Mouse (Mus musculus): ENCODE measurements at regions not wholly inside any gene's neighbourhood (a gene's known extent, or its start where the extent isn't known, plus 50 kb on each side); places are given as distances from the start of the nearest gene placed in this dataset.

DNA sequence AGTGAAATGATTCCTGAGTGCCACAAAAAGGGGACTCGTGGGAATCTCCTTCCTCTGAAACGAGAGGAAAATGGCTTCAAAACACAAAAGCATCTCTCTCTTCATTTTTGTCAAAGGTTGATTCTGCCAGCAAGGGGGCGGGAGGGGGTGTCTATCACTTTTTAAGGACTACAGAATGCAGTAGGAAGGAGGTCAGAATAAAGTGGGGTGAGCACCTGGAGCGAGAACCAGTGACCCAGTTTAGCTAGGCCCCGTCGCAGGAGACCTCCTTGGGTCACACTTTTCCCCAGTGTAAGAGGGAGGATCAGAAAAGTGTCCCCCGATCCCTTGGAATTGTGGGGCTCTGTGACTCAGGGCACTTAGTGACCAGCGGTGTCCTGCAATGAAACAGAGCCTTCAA lies 133.1 kb downstream of the Tgfb2 start:
- no peak overlapping the region for H3K4me2 ChIP-seq (ENCODE audit: low read length)
- WGBS = 91% methylated on average over 8 of the region's 8 CpGs
- no peaks in the 10 kb centered on the region for H3K36me3 ChIP-seq (ENCODE audit: control insufficient read depth, insufficient read depth, low read length)
- no peaks in the 10 kb centered on the region for H3K4me1 ChIP-seq (ENCODE audit: control insufficient read depth, insufficient read depth, low read depth, low read length)
- no peak overlapping the region for H3K27ac ChIP-seq (ENCODE audit: low read depth, low read length)
- no peaks in the 10 kb centered on the region for H3K27me3 ChIP-seq (replicated peaks; ENCODE audit: control insufficient read depth, insufficient read depth, low read length)
- no peak overlapping the region for H3K4me3 ChIP-seq (ENCODE audit: low read length)
- no peak for ATAC-seq
- no peak overlapping the region for H3K9ac ChIP-seq (ENCODE audit: low read depth, low read length)
- no peaks in the 10 kb centered on the region for H3K9me3 ChIP-seq (ENCODE audit: control insufficient read depth, low read length)

DNA sequence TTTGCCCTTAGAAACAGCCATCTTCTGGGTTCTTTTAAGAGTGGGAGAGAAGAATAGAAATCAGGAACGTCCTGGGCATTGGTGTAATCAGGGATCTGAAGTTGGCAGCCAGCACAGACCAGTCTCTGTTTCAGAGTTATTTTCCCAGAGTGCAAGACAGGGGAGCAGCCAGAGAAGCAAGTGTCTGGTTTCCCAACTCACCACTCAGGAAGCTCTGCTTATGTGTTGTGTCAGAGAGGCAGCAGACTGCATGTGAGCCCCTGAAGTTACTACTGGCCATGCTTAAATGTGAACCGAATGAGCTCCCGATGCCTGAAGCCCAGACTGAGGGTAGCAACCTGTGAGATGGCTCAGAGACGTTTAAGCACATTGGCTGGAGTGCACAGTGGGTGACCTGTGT lies 133.7 kb downstream of the Tgfb2 start:
- H3K27me3 ChIP-seq (replicated peaks; ENCODE audit: control insufficient read depth, insufficient read depth, low read length) = no peaks in the 10 kb centered on the region
- H3K36me3 ChIP-seq (ENCODE audit: control insufficient read depth, insufficient read depth, low read length) = no peaks in the 10 kb centered on the region
- H3K4me3 ChIP-seq (ENCODE audit: low read length) = no peak overlapping the region
- no peak overlapping the region for H3K9ac ChIP-seq (ENCODE audit: low read depth, low read length)
- no peaks in the 10 kb centered on the region for H3K9me3 ChIP-seq (ENCODE audit: control insufficient read depth, low read length)
- peaks cover 2% of the 10 kb centered on the region; the same call in 1 of the 2 replicates for H3K4me1 ChIP-seq (ENCODE audit: control insufficient read depth, insufficient read depth, low read depth, low read length)
- no peak overlapping the region for H3K4me2 ChIP-seq (ENCODE audit: low read length)
- H3K27ac ChIP-seq (ENCODE audit: low read depth, low read length) = no peak overlapping the region
- no peak for ATAC-seq
- 76% methylated on average over 4 of the region's 4 CpGs for WGBS

DNA sequence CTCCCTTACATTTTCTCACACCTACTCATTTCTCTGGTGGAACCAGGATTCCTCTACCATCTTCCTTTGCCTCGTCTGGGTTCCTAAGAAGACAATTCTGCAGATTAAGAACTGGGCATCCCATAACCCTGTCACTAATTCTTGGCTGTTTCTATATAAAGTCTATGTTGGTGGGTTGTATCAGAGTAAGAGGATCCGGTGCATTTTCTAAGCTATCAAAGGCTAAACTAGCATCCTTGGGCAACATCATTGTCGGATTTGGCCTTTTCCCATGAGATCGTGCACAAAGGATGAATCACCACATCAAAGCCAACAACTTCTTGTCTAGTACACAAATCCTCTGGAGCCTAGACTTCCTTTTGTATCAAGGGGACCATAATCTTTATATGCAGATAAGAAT lies 137.3 kb downstream of the Tgfb2 start:
- Histone ChIP-seq H3K4me3 (ENCODE audit: low read length) (no peak overlapping the region), H3K9ac (ENCODE audit: low read depth, low read length) (no peak overlapping the region), H3K27me3 (replicated peaks; ENCODE audit: control insufficient read depth, insufficient read depth, low read length) (no peaks in the 10 kb centered on the region), H3K36me3 (ENCODE audit: control insufficient read depth, insufficient read depth, low read length) (no peaks in the 10 kb centered on the region), H3K4me1 (ENCODE audit: control insufficient read depth, insufficient read depth, low read depth, low read length) (peaks cover 3% of the 10 kb centered on the region; the same call in 1 of the 2 replicates), H3K27ac (ENCODE audit: low read depth, low read length) (no peak overlapping the region), H3K4me2 (ENCODE audit: low read length) (no peak overlapping the region), H3K9me3 (ENCODE audit: control insufficient read depth, low read length) (no peaks in the 10 kb centered on the region)
- ATAC-seq = no peak
- WGBS = 87% methylated on average over 4 of the region's 4 CpGs

DNA sequence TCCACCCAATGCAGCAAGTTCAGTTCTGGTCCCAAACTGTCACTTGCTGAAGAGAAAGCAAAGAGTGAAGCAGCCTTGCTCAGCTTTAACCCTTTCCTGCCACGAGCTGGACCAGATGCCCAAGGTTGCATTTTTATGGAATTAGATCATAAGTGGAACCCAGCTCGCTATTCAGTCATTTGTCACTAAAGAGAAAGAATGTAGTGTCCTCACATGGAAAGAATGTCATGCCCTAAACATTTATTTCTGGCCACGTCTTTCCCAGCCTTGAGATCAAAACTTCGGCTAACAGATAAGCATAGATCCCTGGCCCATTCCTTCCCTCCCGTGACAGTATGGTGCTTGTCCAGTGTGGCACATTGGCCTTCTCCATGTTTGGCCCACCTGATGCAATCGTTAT lies 137.7 kb downstream of the Tgfb2 start:
- H3K4me1 ChIP-seq (ENCODE audit: control insufficient read depth, insufficient read depth, low read depth, low read length) = peaks cover 3% of the 10 kb centered on the region; the same call in 1 of the 2 replicates
- no peaks in the 10 kb centered on the region for H3K9me3 ChIP-seq (ENCODE audit: control insufficient read depth, low read length)
- WGBS = 75% methylated on average over 6 of the region's 6 CpGs
- no peak overlapping the region for H3K9ac ChIP-seq (ENCODE audit: low read depth, low read length)
- no peak overlapping the region for H3K27ac ChIP-seq (ENCODE audit: low read depth, low read length)
- ATAC-seq = no peak
- H3K4me3 ChIP-seq (ENCODE audit: low read length) = no peak overlapping the region
- no peaks in the 10 kb centered on the region for H3K36me3 ChIP-seq (ENCODE audit: control insufficient read depth, insufficient read depth, low read length)
- no peaks in the 10 kb centered on the region for H3K27me3 ChIP-seq (replicated peaks; ENCODE audit: control insufficient read depth, insufficient read depth, low read length)
- no peak overlapping the region for H3K4me2 ChIP-seq (ENCODE audit: low read length)

DNA sequence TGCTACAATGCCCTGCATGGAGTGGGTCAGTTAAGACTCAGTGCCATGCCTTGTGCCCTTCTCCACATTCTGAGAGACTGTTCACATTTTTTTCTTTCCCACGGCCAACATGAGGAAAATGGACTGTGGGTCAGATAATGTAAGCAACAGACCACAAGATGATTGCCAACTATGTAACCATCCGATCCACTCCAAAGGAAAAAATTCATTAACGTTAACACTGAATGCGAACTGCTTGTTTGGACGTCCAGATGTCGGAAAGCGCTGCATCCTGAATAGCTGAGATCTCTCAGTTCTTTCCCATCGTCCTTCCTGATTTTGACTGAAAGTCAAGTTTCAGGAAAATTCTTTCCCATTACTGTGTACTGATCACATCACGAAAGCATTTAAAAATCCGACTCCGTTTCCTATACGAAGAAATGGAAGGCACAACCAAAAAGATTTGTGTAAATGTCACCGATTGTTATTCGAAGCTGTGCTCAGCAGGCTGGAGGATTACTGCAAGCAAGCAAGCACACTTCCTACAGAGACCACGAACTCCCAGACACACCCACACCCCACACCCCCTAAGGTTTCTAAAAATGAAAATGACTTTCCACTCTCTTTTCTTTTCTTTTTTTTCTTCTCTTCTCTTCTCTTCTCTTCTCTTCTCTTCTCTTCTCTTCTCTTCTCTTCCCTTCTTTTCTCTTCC lies 138.5 kb downstream of the Tgfb2 start:
- H3K4me2 ChIP-seq (ENCODE audit: low read length) = peak overlapping the region; percentile 41
- no peak overlapping the region for H3K27ac ChIP-seq (ENCODE audit: low read depth, low read length)
- H3K27me3 ChIP-seq (replicated peaks; ENCODE audit: control insufficient read depth, insufficient read depth, low read length) = no peaks in the 10 kb centered on the region
- H3K4me1 ChIP-seq (ENCODE audit: control insufficient read depth, insufficient read depth, low read depth, low read length) = peaks cover 3% of the 10 kb centered on the region; the same call in 1 of the 2 replicates
- H3K4me3 ChIP-seq (ENCODE audit: low read length) = no peak overlapping the region
- no peak for ATAC-seq
- no peaks in the 10 kb centered on the region for H3K9me3 ChIP-seq (ENCODE audit: control insufficient read depth, low read length)
- WGBS = 19% methylated on average over 15 of the region's 15 CpGs
- H3K36me3 ChIP-seq (ENCODE audit: control insufficient read depth, insufficient read depth, low read length) = no peaks in the 10 kb centered on the region
- no peak overlapping the region for H3K9ac ChIP-seq (ENCODE audit: low read depth, low read length)

DNA sequence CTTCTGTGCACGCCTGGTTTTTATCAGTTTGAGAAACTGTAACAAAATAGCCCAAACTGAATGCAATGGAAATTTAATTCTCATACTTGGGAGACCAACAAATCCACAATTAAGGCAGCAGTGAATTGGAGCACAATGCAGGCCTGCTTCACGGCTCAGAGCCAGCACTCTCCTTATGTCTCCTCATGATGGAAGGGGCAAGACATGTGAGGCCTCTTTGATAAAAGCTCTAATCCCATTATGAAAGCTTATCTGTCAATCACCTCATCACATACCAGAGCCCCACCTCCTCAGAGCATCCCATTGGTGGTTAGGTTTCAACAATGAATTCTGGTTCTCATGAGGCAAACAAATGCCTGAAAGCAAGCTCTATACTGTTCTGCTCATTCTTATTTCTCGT lies 143.8 kb downstream of the Tgfb2 start:
- 68% methylated on average over 3 of the region's 3 CpGs for WGBS

DNA sequence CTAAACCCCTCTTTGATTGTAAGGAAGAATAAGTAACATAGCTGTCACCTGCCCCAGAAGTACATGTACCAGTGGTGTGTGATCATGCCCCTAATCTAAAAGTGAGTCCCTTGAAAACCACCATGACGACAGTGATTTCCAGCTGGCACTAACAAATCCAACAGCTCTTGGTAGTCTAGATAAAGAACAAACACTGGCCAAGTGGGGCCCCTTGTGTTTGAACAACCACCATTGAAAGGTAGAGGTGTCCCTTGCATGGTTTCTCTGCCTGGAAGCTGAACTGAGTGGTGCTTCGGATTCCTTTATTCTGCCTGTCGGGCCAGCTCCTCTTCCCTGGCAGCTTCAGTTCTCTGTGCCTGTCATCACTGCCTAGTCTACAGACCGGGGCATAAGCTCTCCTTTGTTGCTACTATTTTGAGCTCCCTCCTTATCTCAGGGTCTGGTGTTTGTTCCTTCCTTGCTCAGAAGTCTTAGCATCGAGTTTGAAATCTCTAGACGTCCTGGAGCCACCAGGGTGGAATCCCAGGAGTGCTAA lies 150.3 kb downstream of the Tgfb2 start:
- H3K9me3 ChIP-seq (ENCODE audit: control insufficient read depth, low read length) = no peaks in the 10 kb centered on the region
- no peaks in the 10 kb centered on the region for H3K36me3 ChIP-seq (ENCODE audit: control insufficient read depth, insufficient read depth, low read length)
- no peak overlapping the region for H3K27ac ChIP-seq (ENCODE audit: low read depth, low read length)
- no peak for ATAC-seq
- H3K4me2 ChIP-seq (ENCODE audit: low read length) = no peak overlapping the region
- no peaks in the 10 kb centered on the region for H3K4me1 ChIP-seq (ENCODE audit: control insufficient read depth, insufficient read depth, low read depth, low read length)
- H3K4me3 ChIP-seq (ENCODE audit: low read length) = no peak overlapping the region
- no peak overlapping the region for H3K9ac ChIP-seq (ENCODE audit: low read depth, low read length)
- WGBS = 67% methylated on average over 6 of the region's 6 CpGs
- H3K27me3 ChIP-seq (replicated peaks; ENCODE audit: control insufficient read depth, insufficient read depth, low read length) = no peaks in the 10 kb centered on the region

More for the DNA sequence above, 143.8 kb downstream of the Tgfb2 start:
- H3K4me1 ChIP-seq (ENCODE audit: control insufficient read depth, insufficient read depth, low read depth, low read length) = peaks cover under 1% of the 10 kb centered on the region; the same call in 1 of the 2 replicates
- H3K4me2 ChIP-seq (ENCODE audit: low read length) = no peak overlapping the region
- H3K4me3 ChIP-seq (ENCODE audit: low read length) = no peak overlapping the region
- no peaks in the 10 kb centered on the region for H3K9me3 ChIP-seq (ENCODE audit: control insufficient read depth, low read length)
- H3K9ac ChIP-seq (ENCODE audit: low read depth, low read length) = no peak overlapping the region
- no peaks in the 10 kb centered on the region for H3K27me3 ChIP-seq (replicated peaks; ENCODE audit: control insufficient read depth, insufficient read depth, low read length)
- no peaks in the 10 kb centered on the region for H3K36me3 ChIP-seq (ENCODE audit: control insufficient read depth, insufficient read depth, low read length)
- ATAC-seq = no peak
- H3K27ac ChIP-seq (ENCODE audit: low read depth, low read length) = no peak overlapping the region

DNA sequence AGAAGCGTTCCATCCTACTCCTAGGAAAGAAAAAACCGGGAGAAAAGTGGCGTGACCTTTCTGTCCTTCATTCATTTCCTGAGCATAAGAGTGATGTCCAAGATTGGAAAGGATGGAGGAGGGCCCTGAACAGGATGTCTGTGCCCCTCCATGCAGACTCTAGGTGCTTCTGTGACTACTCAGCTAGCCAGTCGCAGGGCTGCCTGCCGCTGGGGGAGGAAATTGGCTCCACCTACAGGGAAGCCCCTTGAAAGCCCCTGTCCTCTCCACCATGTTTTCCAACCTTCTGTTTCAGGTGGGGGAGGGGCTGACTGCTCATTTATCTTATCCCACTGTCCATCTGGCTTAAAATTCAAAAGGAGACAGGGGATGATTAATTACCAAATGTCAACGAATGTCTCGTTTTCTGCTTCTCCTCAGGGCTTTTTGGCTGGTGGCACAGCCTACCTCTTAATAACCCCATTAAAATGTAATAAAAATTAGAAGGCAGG lies 151.2 kb downstream of the Tgfb2 start:
- no peak for ATAC-seq
- no peaks in the 10 kb centered on the region for H3K9me3 ChIP-seq (ENCODE audit: control insufficient read depth, low read length)
- H3K4me1 ChIP-seq (ENCODE audit: control insufficient read depth, insufficient read depth, low read depth, low read length) = no peaks in the 10 kb centered on the region
- H3K4me2 ChIP-seq (ENCODE audit: low read length) = no peak overlapping the region
- H3K36me3 ChIP-seq (ENCODE audit: control insufficient read depth, insufficient read depth, low read length) = no peaks in the 10 kb centered on the region
- H3K27ac ChIP-seq (ENCODE audit: low read depth, low read length) = no peak overlapping the region
- H3K27me3 ChIP-seq (replicated peaks; ENCODE audit: control insufficient read depth, insufficient read depth, low read length) = no peaks in the 10 kb centered on the region
- no peak overlapping the region for H3K9ac ChIP-seq (ENCODE audit: low read depth, low read length)
- no peak overlapping the region for H3K4me3 ChIP-seq (ENCODE audit: low read length)
- WGBS = 56% methylated on average over 7 of the region's 7 CpGs

DNA sequence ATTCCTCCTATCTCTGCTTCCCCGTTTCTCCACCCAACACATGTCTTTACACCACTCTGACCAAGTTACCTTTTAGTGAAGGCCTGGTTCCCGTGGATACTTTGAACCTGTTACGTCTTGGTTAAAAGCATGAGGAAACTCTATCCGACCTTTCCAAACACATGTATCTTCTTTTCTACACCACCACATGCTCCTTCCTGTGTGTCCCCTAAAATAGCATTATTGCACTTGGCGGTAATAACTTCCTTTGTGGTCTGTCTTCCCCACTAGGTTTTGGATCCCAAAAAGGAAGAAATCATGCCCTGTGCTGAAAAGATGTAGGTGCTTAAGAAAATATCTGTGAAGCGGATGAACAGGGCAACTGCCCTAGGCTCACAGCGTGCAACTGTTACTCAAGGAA lies 153.1 kb downstream of the Tgfb2 start:
- no peak overlapping the region for H3K4me3 ChIP-seq (ENCODE audit: low read length)
- no peaks in the 10 kb centered on the region for H3K27me3 ChIP-seq (replicated peaks; ENCODE audit: control insufficient read depth, insufficient read depth, low read length)
- no peak for ATAC-seq
- no peak overlapping the region for H3K4me2 ChIP-seq (ENCODE audit: low read length)
- no peaks in the 10 kb centered on the region for H3K36me3 ChIP-seq (ENCODE audit: control insufficient read depth, insufficient read depth, low read length)
- H3K9me3 ChIP-seq (ENCODE audit: control insufficient read depth, low read length) = no peaks in the 10 kb centered on the region
- WGBS = 90% methylated on average over 7 of the region's 7 CpGs
- H3K4me1 ChIP-seq (ENCODE audit: control insufficient read depth, insufficient read depth, low read depth, low read length) = no peaks in the 10 kb centered on the region
- no peak overlapping the region for H3K27ac ChIP-seq (ENCODE audit: low read depth, low read length)
- no peak overlapping the region for H3K9ac ChIP-seq (ENCODE audit: low read depth, low read length)

All from hindbrain, embryonic 16.5 days (tissue).